Mouse (Mus musculus) v-Abl transformed pro-B cells (cell line): Measurements from ENCODE around the gene Nsfl1c.

Experiments
- in situ Hi-C, 2 experiments: fragments of 400-800 bp; cut with MboI; formaldehyde crosslinking; loops; one replicate each; pipeline ENCODE4 v1.15.1; 2025; ENCODE audit not compliant: unreplicated experiment in 2 of 2

Nsfl1c gene

GRCm38 (mm10) chr2:151538646-151539045 is 44.7 kb downstream of the Nsfl1c start:
- in situ Hi-C loops, result loop anchor here (25.0 kb wide), 4 partner anchors 449 to 976 kb away; partner anchors contain the start of genes Csnk2a1 (in 1 of the 2), Cst7 (in 1 of the 2), Fam110a (in 1 of the 2) and Slc52a3 (in 1 of the 2)

- in situ Hi-C loops, result loop anchor here (5.0 to 25.0 kb wide), 5 partner anchors 40 to 980 kb away; partner anchors contain the start of genes Csnk2a1 (in 1 of the 2), Cst7 (in 1 of the 2), Fam110a (in 1 of the 2) and Slc52a3 (in 1 of the 2)
Observed at GRCm38 (mm10) chr2:151542323-151543062, 48.5 kb downstream of the Nsfl1c start, which contains the start of gene Fkbp1a. TSS of gene Fkbp1a (plus strand) at chr2:151542483.

GRCm38 (mm10) chr2:151543063-151543895 is 49.3 kb downstream of the Nsfl1c start:
- in situ Hi-C loops, result loop anchor here (5.0 to 25.0 kb wide), 5 partner anchors 41 to 981 kb away; partner anchors contain the start of genes Csnk2a1 (in 1 of the 2), Cst7 (in 1 of the 2), Fam110a (in 1 of the 2) and Slc52a3 (in 1 of the 2)

- in situ Hi-C loops, result loop anchor here (5.0 to 25.0 kb wide), 6 partner anchors 42 to 982 kb away; partner anchors contain the start of genes Csnk2a1 (in 1 of the 2), Cst7 (in 1 of the 2), Fam110a (in 1 of the 2) and Slc52a3 (in 1 of the 2)
Observed at GRCm38 (mm10) chr2:151544673-151545072, 50.7 kb downstream of the Nsfl1c start.

GRCm38 (mm10) chr2:151546571-151546970 is 52.6 kb downstream of the Nsfl1c start:
- in situ Hi-C loops, result loop anchor here (5.0 to 25.0 kb wide), 5 partner anchors 49 to 984 kb away; partner anchors contain the start of genes Csnk2a1 (in 1 of the 2), Cst7 (in 1 of the 2), Fam110a (in 1 of the 2) and Slc52a3 (in 1 of the 2)

- in situ Hi-C loops, result loop anchor here (5.0 to 25.0 kb wide), 5 partner anchors 52 to 987 kb away; partner anchors contain the start of genes Csnk2a1 (in 1 of the 2), Cst7 (in 1 of the 2), Fam110a (in 1 of the 2) and Slc52a3 (in 1 of the 2)
Observed at GRCm38 (mm10) chr2:151549615-151550121, 55.7 kb downstream of the Nsfl1c start.
